Mouse (Mus musculus) neural tube, embryonic 11.5 days (tissue): Measurements from ENCODE around the gene Cnppd1. TPM values are rescaled to one million over a fixed set of nuclear protein-coding genes. Genes with fewer than 3 reads are reported as not detected.
A peak's percentile ranks its signal among the peaks of the same experiment; 100 is the strongest.

ENCODE experiments used
- ATAC-seq: fragments of 200-750 bp; cut with Nextera tagmentation; 2 replicates; pipeline ENCODE4 v1.8.0; 2017; ENCODE audit warnings: moderate number of reproducible peaks, mild to moderate bottlenecking, moderate TSS enrichment, moderate library complexity; ENCODE audit not compliant: insufficient read depth, low FRiP score, low TSS enrichment
- DNase-seq: peaks from one replicate; pipeline ENCODE4 v3.0.0-alpha.2; 2015; ENCODE audit warnings: low spot score
- H3K27ac ChIP-seq: fragments of 300-500 bp; sonication (generic); 2 replicates; pipeline ENCODE4 v1.5.1; 2014; ENCODE audit warnings: low read depth, mild to moderate bottlenecking, low read length
- H3K27me3 ChIP-seq: fragments of 300-500 bp; sonication (generic); 2 replicates; pipeline ENCODE4 v1.6.1; 2014; ENCODE audit warnings: mild to moderate bottlenecking, low read length, mixed read lengths; ENCODE audit not compliant: control insufficient read depth, insufficient read depth
- H3K36me3 ChIP-seq: fragments of 300-500 bp; sonication (generic); 2 replicates; pipeline ENCODE4 v1.6.1; 2014; ENCODE audit warnings: mild to moderate bottlenecking, low read length, moderate library complexity, mixed read lengths; ENCODE audit not compliant: control insufficient read depth, insufficient read depth
- H3K4me1 ChIP-seq: fragments of 300-500 bp; sonication (generic); 2 replicates; pipeline ENCODE4 v1.6.1; 2014; ENCODE audit warnings: low read length, mixed read lengths; ENCODE audit not compliant: control insufficient read depth, insufficient read depth
- H3K4me2 ChIP-seq: fragments of 300-500 bp; sonication (generic); 2 replicates; pipeline ENCODE4 v1.6.1; 2014; ENCODE audit warnings: low read depth, mild to moderate bottlenecking, moderate library complexity
- H3K4me3 ChIP-seq: fragments of 300-500 bp; sonication (generic); 2 replicates; pipeline ENCODE4 v1.5.1; 2014; ENCODE audit warnings: low read depth, low read length
- H3K9ac ChIP-seq: fragments of 300-500 bp; sonication (generic); 2 replicates; pipeline ENCODE4 v1.6.1; 2014; ENCODE audit warnings: mild to moderate bottlenecking, low read length
- H3K9me3 ChIP-seq: fragments of 300-500 bp; sonication (generic); 2 replicates; pipeline ENCODE4 v1.6.1; 2016; ENCODE audit warnings: low read length; ENCODE audit not compliant: control insufficient read depth
- WGBS: fragments of 180-500 bp; shearing (Covaris S2); extraction: QIAGEN DNeasy Blood & Tissue Kit; methylation state at CpG from one replicate; pipeline ENCODE4 v1.1.7; 2014; 5-methylcytosine and 5-hydroxymethylcytosine counted together
- polyA plus RNA-seq: library from polyadenylated mRNA; unstranded; fragments of >200 nt; fragmentation: Nextera tagmentation; extraction: Ambion mirVana; gene quantifications from 2 replicates; pipeline ENCODE4 v1.2.1, GENCODE M21; 2014

The Cnppd1 gene
- polyA plus RNA-seq, 1 experiment from 2014 or later: 58.4 TPM

DNA sequence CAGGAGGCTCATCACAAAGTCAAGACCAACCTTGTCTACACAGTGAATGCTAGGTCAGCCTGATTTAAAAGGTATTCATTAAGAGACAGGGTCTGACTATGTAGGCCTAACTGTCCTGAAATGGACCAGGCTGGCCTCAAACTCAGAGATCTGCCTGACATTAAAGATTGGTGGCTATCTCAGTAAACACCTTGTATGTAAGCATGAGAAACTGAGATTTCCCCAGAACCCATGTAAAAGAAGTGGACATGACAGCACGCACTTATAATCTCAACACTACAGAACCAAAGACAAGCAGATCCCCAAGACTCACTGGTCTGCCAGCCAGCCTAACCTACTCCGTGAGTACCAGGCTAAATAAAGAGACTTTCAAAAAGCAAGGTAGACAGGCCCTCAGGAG lies 4.1 kb downstream of the Cnppd1 start:
- Histone ChIP-seq H3K27me3 (no peaks in the 10 kb centered on the region), H3K4me2 (no peak overlapping the region), H3K4me1 (peaks cover 12% of the 10 kb centered on the region; the same call in 1 of the 2 replicates), H3K27ac (no peak overlapping the region), H3K9me3 (no peaks in the 10 kb centered on the region), H3K36me3 (peaks cover 7% of the 10 kb centered on the region; the same call in 1 of the 2 replicates), H3K9ac (no peak overlapping the region), H3K4me3 (no peak overlapping the region)
- 95% methylated on average over 2 of the region's 2 CpGs for WGBS
- ATAC-seq (no peak), DNase-seq (no peak)

GRCm38 (mm10) chr1:75136730-75137129 lies 5.8 kb downstream of the Cnppd1 start:
- Histone ChIP-seq H3K27ac (no peak overlapping the region), H3K4me3 (no peak overlapping the region), H3K27me3 (no peaks in the 10 kb centered on the region), H3K9me3 (no peaks in the 10 kb centered on the region), H3K9ac (no peak overlapping the region), H3K4me2 (no peak overlapping the region), H3K4me1 (peaks cover 12% of the 10 kb centered on the region; the same call in 1 of the 2 replicates), H3K36me3 (peaks cover 7% of the 10 kb centered on the region; the same call in 1 of the 2 replicates)
- ATAC-seq: no peak
- no peak for DNase-seq
- 69% methylated on average over 3 of the region's 3 CpGs for WGBS

GRCm38 (mm10) chr1:75136293-75136692 lies 6.2 kb downstream of the Cnppd1 start:
- H3K27ac ChIP-seq: no peak overlapping the region
- H3K9ac ChIP-seq: no peak overlapping the region
- H3K4me1 ChIP-seq: peaks cover 11% of the 10 kb centered on the region; the same call in 1 of the 2 replicates
- H3K4me2 ChIP-seq: no peak overlapping the region
- H3K9me3 ChIP-seq: no peaks in the 10 kb centered on the region
- DNase-seq: no peak
- 77% methylated on average over 6 of the region's 6 CpGs for WGBS
- peaks cover 7% of the 10 kb centered on the region; the same call in 1 of the 2 replicates for H3K36me3 ChIP-seq
- no peaks in the 10 kb centered on the region for H3K27me3 ChIP-seq
- ATAC-seq: no peak
- no peak overlapping the region for H3K4me3 ChIP-seq

DNA sequence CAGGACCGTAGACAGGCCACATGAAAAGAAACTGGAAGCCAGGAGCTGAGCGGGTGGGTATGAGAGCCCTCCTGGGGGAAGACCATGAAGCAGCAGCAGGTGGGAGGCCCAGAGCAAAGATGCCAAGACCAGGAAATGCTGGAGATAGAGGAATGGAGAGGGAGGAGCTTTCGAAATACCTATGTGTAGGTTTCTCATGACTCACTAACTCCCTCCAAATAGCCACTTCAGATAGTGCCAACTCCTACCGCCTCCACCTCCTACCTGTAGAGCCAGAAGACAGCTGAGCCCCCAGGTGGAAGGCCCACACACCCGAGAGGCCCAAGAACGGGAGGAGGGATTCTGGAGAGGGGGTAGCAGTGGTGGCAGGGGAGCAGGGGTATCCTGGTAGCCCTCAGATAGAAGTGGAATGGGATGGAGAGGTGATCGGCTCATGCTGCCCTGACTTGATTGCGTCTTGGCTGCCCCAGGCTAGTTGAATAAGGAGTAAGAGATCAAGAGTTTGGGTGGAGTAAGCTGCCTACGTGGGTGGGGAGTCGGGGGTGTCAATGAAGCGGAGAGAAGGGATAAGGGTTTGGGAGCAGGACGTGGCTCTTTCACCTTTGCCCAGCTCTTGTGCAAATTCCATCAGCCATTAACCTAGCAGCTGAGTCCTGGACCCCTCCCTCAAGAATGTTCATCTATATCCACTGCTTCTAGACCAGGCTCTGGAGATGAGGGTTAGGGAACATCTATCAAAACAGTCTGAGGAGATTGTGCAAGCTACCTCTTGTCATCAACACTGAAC lies 8.9 kb downstream of the Cnppd1 start, which contains the start of gene Slc23a3:
Gene Slc23a3, minus strand, starts transcription at position 470 of the 787 bp plus-strand sequence.
- H3K9ac ChIP-seq: no peak within 1 kb of the TSS; the same call in 1 of the 2 replicates
- ATAC-seq (no peak), DNase-seq (no peak)
- no peaks in the 10 kb centered on the region for H3K4me1 ChIP-seq
- H3K4me3 ChIP-seq: no peak within 1 kb of the TSS
- no peaks in the 10 kb centered on the region for H3K9me3 ChIP-seq
- 70% methylated on average over 12 of the region's 12 CpGs for WGBS
- no peak within 1 kb of the TSS for H3K4me2 ChIP-seq
- no peaks in the 10 kb centered on the region for H3K27me3 ChIP-seq
- peaks cover 7% of the 10 kb centered on the region; the same call in 1 of the 2 replicates for H3K36me3 ChIP-seq
- no peak within 1 kb of the TSS for H3K27ac ChIP-seq

- Histone ChIP-seq H3K4me3 (no peak overlapping the region), H3K27me3 (no peaks in the 10 kb centered on the region), H3K4me1 (no peaks in the 10 kb centered on the region), H3K36me3 (no peaks in the 10 kb centered on the region), H3K9ac (no peak overlapping the region), H3K27ac (no peak overlapping the region), H3K9me3 (no peaks in the 10 kb centered on the region), H3K4me2 (no peak overlapping the region)
- 77% methylated on average over 3 of the region's 3 CpGs for WGBS
- ATAC-seq: no peak
- DNase-seq: no peak
These were observed 13.9 kb downstream of the Cnppd1 start for GRCm38 (mm10) chr1:75128641-75129040.

- Histone ChIP-seq H3K9me3 (no peaks in the 10 kb centered on the region), H3K27me3 (no peaks in the 10 kb centered on the region), H3K9ac (peak overlapping the region; percentile 3; the same call in 1 of the 2 replicates), H3K27ac (no peak overlapping the region), H3K36me3 (no peaks in the 10 kb centered on the region), H3K4me2 (peak overlapping the region; percentile 50), H3K4me3 (peak overlapping the region; percentile 48), H3K4me1 (no peaks in the 10 kb centered on the region)
- 42% methylated on average over 5 of the region's 5 CpGs for WGBS
- DNase-seq (no peak), ATAC-seq (no peak)
These were observed 17.1 kb downstream of the Cnppd1 start for GRCm38 (mm10) chr1:75125418-75125817.

GRCm38 (mm10) chr1:75124346-75125321 lies 17.9 kb downstream of the Cnppd1 start, which contains the start of gene Nhej1:
Nhej1 (minus strand) TSS chr1:75125200.
- ATAC-seq (peak; percentile 93), DNase-seq (peak; percentile 99)
- Histone ChIP-seq H3K27me3 (no peaks in the 10 kb centered on the region), H3K9me3 (no peaks in the 10 kb centered on the region), H3K27ac (peak within 1 kb of the TSS; percentile 86), H3K4me1 (no peaks in the 10 kb centered on the region), H3K4me3 (peak within 1 kb of the TSS; percentile 48), H3K4me2 (peak within 1 kb of the TSS; percentile 50), H3K36me3 (no peaks in the 10 kb centered on the region), H3K9ac (peak within 1 kb of the TSS; percentile 58)
- 2% methylated on average over 56 of the region's 56 CpGs for WGBS

DNA sequence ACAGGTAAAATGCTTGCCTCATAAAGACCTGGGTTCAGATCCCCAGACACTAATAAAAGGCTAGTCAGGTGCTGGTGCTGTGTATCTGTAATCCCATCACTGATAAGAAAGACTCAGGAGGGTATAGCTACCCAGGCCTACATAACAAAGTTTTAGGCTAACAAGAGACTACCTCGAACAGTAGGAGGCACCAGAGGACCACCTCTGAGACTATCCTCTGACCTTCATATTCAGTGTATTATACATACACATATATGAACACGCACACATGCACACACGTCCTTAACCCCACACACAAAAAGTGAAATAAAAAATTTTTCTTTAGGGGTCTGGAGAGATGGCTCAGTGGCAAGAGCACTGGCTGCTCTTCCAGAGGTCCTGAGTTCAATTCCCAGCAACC lies 20.3 kb downstream of the Cnppd1 start:
- Histone ChIP-seq H3K9ac (no peak overlapping the region), H3K4me3 (no peak overlapping the region), H3K27ac (no peak overlapping the region), H3K36me3 (no peaks in the 10 kb centered on the region), H3K4me2 (no peak overlapping the region), H3K4me1 (no peaks in the 10 kb centered on the region), H3K27me3 (no peaks in the 10 kb centered on the region), H3K9me3 (no peaks in the 10 kb centered on the region)
- 83% methylated on average over 3 of the region's 3 CpGs for WGBS
- DNase-seq (no peak), ATAC-seq (no peak)
